Mouse (Mus musculus): Measurements from ENCODE around the gene Vps45.

Gene Vps45

DNA sequence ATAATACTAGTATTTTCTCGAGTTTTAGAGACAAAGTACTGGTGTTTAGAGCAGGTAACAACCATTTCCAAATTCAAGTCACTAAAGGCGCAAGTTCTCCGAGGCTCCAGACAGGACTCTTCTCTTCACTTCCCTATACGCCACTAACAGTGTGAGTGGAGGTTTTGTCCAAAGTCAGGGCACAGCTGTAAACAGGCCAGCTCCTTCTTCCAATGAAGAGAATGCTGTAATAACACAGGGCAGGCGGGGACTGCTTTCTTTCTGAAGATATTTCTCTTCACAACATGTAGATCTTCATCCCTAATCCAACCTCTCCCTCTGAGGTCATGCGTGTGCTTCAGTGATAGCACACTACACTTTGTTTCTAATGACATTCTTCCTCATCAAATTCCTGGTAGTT, 21.5 kb downstream of the Vps45 start:
- DNase-seq, result no peak

DNA sequence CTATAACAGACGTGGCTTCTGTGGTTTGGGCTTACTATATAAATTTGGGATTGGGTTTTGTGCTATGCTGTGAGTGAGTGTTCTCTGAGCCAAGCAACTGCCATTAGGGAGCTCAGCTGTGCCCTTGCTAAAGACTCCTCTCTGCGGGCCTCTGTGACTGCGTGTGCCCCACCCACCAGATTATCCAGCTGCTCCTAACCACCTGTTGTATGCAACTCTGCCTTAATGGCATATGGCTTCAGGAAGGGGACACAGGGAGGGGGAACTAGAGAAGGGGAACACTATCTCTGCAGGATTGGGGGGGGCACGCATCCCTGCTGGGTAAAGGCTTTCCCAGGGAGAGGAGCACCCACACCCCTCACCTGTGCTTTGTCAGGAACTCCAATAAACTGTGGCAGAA, 25.2 kb downstream of the Vps45 start:
- DNase-seq, result no peak

DNA sequence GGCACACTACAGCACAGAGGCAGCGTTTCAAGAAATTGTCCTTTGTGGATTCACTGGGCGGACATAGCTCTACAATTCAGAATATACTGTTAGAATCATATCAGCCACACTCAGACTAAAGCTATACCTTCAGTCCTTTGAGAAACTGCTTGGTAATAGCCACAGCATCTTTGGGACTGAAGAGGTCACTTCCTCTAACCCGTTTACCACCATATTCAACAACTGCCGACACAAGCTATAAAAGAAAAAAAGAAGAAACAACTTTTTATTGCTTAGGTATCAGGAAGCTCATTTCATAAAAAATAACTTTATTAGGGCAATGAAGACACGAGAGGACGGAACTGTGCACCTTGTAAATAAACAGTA, 25.6 kb downstream of the Vps45 start:
- no peak for DNase-seq

DNA sequence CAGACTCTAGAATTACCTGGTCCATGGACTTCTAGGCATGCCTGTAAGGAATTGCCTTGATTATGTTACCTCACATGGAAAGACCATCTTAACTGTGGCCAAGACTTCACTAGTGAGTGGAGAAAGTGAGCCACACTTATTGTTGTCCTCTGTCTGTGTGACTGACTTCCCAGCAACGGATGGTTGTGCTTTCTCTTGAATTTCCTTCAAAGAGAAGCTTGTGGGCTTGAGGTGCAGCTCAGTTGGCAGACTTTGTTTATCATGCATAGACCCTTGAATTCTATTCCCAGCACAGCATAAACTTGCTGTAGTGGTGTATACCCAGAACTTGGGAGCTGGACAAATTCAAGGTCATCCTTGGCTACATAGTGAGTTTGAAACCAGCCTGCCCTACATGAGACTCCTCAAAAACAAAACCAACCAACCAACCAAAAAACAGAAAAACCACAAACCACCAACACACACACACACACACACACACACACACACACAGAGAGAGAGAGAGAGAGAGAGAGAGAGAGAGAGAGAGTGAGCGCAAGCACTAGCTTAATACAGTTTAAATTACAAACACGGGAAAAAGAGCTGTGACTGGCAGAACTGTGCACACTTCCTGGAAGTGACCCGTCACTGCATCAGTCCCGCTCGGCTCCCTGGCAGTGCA, 26.1 kb downstream of the Vps45 start:
- DNase-seq, result no peak

DNA sequence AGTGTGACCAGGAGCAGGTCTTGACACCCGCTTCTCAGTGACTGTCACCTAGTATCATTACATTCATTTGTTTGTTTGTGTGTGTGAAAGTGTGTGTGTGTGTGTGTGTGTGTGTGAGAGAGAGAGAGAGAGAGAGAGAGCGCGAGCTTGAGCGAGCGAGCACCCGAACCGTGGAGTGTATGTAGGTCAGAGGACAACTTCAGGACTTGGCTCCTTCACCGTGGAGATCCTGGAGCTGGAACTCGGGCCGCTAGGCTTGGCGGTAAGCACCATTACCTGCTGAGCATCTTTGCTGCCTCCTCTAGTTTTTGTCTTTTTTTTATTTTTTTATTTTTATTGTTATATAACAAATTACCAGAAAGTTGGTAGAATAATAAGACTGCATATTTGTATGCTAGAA, 28.5 kb downstream of the Vps45 start:
- peak in 1 of 2 experiments; percentile 17 for DNase-seq

DNA sequence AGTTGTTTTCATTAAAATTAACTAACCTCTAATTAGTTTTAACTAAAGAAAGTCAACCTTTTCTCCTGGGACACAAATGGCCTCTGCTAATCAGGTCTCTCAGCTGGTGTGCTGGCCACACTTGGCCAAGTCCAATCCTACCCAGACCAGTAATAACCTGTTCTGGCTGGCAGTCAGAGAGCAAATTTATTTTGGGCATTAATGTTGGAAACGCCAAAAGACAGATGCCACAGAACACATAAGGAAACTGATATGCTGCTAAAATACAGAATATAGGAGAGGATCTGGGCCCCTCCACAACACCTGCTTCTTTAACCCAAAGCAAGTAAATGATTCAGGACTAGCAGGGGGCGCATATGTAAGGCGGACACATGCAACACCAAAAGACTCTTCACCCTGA, 28.9 kb downstream of the Vps45 start:
- peak in 1 of 2 experiments; percentile 27 for DNase-seq

DNA sequence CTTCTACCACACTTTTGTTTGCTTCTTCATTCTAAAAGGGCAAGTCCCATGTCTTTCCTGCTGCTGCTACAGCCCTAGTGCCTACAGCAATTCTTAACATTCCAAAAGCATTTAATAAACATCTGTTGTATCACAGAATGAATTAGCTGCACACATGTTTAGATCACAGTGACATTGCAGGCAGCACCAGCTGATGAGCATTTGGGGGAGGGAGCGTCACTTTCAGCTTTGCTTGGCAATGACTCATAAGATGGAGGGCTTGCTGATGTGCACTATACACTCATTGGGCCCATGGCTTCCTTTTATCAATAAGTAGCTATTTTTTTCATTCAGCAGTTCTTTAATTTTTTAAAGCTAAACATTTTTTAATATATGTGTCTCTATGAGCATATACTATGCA, 30.4 kb downstream of the Vps45 start:
- DNase-seq, result peak in 1 of 2 experiments; percentile 26

DNA sequence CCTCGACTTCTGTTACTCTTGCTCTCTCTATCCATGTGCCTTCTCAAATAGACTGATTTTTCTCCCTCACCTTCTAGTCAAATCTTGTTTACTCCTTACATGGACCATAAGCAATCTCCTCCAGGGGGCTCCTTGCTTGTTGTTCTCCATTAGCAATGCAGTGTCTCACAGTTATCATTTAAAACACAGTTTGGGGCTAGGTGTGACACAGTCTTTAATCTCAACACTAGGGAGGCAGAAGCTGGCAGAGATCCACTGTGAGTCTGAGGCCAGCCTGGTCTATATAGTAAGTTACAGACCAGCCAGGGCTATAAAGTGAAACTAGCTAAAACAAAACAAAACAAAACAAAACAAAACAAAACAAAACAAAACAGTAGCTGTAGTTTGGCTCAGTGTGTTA, 31.1 kb downstream of the Vps45 start:
- no peak for DNase-seq

DNA sequence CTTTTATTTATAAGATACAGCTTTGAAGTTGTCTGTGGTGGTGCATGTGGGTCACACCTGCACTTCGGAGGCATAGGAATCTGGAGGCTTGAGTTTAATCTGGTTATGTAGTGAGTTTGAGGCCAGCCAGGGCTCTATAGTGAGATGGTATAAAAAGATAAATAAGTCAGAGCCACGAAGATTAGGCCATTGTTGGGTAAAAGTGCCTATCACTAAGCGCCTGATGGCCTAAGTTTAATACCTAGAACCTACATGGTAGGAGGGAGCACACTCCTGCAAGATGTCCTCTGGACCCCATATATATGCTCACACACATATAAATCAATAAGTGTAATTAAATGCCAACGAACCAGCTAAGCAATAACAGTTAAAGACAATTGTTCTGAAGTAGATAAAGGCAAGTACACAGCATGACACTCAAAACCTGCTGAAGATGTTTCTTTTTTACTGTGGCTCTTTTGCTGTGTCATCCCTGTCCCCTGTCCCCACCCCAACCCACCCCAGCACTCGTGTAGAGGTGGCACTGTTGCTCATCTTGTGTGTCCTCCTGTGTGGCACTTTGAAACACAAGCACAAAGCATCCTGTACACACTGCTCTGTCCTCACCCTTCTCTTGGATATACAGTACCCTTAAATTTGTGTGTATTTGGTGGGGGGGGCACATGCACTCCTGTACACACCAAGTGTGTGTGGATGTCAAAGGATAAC, 36.7 kb downstream of the Vps45 start:
- no peak for DNase-seq

DNA sequence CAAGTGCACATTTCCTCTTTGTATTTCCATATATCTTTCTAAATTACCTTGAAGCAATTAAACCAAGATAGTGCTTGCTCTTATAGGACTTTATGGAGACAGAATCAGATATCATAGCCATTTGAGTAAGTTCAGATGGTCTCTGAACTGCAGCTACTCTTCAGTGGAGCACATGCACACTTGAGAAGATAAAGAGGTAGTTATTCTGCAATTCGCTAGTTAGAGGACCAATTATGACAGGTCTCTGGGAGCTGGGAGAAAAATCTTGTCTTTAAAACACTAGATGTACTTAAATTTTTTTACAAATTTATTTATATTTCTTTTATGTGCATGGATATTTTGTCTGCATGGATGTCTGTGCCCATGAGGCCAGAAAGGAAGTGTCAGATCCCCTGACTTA, 37.5 kb downstream of the Vps45 start:
- DNase-seq, result no peak

DNA sequence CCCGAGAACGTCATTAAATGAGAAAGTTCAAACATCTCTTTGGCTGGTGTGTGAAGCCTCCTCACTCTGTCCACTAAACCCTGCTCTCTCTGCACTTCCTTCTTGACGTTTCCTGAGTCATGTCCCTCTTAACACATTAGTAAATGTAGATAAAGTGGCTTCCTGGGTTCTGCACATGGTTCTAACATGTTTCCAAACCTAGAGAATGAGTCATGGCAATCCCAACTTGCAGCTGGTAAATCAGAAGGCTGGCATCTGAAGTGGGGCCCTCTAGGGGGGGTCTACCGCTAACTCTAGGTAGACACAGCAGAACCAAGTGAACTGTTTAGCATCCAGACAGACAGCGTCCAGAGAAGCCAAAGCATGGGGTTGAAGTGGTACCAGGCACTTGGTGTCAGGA, 40.8 kb downstream of the Vps45 start:
- DNase-seq, result no peak

DNA sequence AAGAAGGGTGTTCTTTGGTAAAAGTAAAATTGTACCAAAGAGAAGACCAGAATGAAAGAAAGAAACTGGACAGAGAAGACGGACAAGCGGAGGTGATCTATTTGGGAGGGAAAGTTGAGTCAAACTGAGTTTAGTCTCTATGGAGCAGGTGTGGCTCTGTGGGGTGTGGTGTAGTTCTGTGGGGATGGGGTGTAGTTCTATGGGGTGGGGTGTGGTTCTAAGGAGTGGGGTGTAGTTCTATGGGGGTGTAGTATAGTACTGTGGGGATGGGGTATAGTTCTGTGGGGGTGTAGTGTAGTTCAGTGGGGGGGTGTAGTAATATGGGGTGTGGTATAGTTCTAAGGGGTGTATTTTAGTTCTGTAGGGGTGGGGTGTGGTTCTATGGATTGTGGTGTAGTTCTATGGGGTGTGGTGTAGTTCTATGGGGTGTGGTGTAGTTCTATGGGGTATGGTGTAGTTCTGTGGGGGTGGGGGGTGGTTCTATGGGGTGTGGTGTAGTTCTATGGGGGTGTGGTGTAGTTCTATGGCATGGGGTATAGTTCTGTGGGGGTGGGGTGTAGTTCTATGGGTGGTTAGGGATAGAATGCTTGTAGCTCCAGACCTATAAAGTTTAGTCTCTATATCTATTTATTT, 41.9 kb downstream of the Vps45 start:
- DNase-seq, result no peak

DNA sequence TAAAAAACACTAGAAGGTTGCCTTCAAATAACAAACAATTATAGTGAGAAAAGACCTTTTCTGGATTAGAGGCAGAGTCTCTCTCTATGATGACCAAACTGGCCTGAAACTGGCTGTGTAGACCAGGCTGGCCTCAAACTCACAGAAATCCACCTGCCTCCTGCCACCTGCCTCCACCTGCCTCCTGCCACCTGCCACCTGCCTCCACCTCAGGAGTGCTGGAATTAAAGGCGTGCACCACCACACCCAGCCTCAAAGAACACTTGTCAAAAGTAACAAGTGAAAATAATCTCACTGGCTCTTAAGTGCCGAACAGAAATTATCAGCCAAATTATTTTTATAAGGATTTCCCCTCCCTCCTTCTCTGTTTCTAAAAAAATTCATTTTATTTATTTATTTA, 42.6 kb downstream of the Vps45 start:
- no peak for DNase-seq

DNA sequence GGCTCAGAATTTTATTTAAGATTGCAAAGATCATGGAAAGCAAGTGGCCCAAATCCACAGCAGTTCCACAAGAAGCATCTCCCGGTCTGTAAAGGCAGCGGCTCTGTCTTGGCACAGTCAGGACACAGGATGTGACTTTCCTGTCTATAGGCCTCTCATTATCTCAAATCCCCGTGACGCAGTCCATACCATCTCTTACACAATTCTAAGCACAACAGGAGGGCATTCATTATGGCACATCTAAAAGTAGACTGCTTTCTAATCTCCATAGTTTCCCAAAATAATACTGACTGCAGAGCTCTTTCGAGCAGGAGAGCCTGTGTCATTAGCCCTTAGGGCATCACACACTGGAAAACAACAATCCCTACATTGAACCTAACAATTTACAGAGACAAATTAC, 45.5 kb downstream of the Vps45 start:
- DNase-seq, result no peak

DNA sequence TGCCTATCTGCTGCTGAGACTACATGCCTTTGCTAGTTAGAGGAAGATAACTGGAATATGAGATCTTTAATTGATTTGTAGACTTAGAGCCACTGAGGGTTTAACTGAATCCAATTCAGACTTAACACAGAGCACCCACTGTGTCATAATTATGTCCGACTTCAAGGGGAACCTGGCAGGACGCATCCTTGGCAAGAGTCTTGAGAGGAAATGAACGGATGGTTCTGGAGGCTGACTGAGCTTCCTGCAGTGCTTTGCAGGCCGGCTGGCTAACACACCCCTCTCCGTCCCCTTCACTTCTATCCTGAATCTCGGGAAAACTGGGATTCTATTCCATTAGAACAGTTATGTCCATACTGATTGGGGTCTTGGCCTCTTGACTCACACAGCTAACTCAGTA, 49.8 kb downstream of the Vps45 start:
- no peak for DNase-seq

DNA sequence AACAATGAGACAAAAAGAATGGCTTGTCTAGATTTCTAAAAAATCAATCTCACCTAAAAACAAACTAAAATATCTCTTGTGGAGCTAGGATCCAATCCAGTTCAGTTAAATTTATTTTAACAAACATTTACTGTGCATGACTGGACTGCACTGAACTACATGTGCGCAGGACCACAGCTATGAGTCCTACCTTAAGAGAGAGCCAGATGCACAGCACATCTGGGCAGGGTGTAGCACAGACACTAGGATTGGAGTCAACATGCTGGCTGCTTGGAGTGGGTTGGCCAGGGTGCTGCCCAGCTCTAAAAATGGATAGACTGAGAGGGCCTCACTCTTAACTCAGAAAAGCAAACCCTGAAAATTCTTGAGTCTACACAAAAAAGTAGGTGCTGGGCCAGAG, 56.7 kb downstream of the Vps45 start:
- no peak for DNase-seq

DNA sequence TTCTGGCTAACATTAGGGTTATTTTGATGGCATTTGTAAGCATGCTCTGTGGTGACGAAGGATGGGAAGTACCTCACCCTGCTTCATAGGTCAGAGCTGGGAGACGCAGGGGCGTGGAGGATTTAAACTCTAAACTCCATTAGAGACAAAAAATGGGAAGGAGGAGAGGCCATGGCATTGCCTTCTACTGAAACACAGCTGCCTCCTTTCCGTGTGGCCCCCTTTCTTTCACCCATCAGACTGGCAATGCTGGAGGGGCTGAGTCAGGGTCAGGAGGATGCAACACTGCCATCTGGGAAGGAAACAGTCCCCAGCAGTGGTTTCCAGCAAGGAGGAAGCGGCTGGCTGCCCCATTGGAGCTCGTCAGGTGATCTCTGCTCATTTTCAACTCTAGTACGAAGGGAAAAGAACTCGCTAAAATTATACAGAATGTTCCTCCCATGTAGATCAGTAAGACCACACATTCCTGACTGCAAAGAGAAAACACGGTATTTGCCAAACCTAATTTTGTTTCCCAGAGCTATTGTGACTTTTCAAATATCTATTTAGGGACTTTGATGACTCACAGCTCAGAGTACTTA, 57.3 kb downstream of the Vps45 start:
- no peak for DNase-seq

DNA sequence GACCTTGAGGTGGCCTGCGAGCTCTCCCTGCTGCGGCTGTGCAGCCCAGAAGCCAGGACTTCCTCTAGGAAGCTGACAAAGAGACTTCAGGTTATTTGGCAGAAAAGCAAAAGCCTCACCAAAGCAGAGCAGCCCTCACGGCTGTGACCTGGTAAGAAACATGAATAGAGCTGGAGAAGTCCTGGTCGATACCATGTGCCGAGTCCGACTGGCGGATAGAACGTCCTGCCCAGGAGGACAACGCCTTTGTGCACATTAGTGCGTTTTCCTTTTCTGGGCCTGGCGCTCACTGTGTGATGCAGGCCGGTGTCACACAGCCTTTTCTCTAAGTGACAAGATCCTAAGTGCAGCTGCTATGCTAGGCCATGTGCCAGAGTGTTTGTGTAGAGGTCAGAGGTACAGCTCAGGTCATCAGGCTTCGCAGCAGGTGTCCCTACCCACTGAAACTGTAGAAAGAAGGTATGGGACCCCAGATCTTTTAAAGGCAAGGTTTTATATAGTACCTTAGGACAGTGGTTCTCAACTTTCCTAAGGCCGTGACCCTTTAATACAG, 58.1 kb downstream of the Vps45 start:
- no peak for DNase-seq

DNA sequence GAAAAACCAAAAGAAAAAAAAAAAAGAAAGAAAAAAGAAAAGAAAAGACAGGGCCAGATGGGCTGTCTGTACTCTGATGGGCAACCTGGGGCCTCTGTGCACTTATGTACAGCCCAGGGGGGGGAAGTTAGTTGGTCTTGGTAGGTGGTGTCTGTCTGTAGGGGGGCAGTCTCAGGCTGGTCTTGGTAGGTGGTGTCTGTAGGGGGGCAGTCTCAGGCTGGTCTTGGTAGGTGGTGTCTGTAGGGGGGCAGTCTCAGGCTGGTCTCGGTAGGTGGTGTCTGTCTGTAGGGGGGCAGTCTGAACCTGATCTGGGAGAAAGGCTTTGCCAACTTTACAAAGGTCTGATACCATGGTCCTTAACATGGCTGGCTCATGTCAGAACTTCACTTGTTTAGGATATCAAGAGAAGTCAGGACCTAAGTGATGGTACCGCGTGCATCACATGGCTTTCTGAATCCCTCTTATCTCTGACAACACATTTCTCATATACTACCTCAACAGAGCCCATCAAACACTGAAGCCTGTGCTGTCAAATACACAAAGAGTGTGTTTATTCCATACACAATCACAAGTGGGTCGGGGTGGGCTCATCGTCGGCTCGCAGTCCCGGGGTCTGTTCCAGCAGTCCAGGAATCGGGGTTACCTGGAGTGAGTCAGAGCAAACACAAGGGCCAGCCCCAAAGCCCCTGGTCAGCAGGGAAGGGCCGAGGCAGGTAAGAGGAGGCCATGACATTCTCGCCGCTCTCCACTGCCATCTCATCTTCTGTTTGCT, 58.8 kb downstream of the Vps45 start:
- DNase-seq, result no peak

DNA sequence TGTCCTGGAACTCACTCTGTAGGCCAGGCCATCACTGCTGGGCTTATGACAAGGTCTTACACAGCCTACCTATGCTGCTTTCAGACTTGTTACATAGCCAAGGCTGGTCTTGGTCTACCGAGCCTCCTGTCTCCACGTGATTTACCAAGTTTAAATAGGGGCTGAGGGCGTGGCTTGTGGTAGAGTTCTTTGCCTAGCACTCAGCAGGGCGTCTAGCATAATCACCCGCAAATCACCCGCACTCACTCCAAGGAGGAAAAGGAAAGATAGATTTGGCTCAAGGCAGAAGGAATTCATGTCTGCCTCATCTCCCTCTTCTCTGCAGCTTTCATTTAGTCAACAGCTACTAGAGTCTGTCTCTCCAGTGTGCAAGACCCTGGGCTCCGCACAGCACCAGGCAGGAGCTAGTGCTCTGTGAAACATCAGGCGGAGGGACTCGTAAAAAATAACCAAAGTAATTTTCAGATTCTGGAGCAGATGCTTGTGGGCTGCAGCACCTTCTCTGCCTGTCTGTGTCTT, 61.0 kb downstream of the Vps45 start:
- DNase-seq, result peak in 1 of 2 experiments; percentile 55

DNA sequence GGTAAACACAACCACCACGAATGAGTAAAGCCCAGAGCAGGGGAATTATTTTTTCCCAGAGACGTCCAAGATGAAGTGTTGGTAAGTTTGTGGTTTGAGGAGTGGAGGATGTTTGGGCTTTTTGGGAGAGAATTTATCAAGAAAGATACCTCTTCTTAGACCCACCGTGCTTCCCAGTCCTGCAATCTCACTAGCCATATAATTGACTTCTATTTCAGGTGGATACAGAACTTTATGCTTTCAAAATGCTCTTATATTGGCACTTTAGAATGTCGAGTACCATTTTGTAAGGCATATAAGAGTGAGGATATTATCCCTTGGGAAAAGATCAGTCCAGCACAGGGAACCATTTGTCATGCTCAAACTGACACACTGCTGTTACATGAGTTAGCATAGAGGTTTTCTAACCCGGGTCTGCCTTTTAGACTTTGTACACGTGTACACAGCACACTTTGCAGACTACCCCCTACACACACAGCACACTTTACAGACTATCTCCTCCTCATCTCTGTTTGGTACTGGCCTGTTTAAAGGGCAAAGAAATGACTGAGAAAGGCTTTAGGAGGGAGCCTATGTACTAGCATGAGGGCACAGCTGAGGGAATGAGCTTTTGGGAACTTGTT, 61.7 kb downstream of the Vps45 start:
- no peak for DNase-seq

DNA sequence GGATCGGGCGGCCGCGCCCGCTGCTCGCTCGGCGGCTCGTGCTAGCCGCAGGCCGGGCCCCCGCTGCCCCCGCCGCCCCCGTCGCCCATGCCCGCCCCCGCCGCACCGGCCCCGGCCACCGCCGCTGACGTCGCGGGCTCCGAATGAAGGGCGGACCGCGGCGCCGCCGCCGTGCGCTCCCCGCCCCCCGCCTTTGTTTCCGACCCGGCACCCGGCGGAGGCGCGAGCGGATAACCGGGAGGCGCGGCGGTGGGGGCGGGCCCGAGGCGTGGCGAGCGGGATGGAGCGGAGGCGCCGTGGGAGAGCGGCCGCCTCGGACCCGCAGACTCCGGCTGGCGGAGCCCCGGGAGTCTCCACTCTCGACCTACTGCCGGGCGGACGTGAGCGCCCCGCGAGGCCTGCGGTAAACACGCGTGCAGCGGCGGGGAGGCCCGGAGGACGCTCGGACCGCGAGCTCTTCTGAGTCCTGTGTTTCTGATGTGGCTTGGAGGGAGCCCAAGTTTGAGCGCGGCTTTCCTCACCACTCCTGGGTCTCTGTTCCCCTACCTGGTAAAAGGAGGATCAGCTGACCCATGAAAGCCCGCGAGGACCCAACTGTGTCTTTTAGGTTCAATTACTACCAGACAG, 62.4 kb downstream of the Vps45 start, which contains the start of gene Plekho1:
TSS of gene Plekho1 (minus strand) at position 200 of the 627 bp plus-strand sequence.
- DNase-seq, result peak; percentile 76 to 83

Data from kidney, postnatal 4 days (tissue).